Mouse (Mus musculus) urinary bladder, postnatal 25 days (tissue): ENCODE measurements at regions not wholly inside any gene's neighbourhood (a gene's known extent, or its start where the extent isn't known, plus 50 kb on each side); places are given as distances from the start of the nearest gene placed in this dataset.
"Not testable (repeated sequence)": the region's sequence is repeated elsewhere in the genome, so short reads cannot be mapped to it uniquely, and the experiment has no call there.

ENCODE experiments used
- DNase-seq: peaks from one replicate; pipeline ENCODE4 v3.0.0; 2022; ENCODE audit warnings: low spot score

DNA sequence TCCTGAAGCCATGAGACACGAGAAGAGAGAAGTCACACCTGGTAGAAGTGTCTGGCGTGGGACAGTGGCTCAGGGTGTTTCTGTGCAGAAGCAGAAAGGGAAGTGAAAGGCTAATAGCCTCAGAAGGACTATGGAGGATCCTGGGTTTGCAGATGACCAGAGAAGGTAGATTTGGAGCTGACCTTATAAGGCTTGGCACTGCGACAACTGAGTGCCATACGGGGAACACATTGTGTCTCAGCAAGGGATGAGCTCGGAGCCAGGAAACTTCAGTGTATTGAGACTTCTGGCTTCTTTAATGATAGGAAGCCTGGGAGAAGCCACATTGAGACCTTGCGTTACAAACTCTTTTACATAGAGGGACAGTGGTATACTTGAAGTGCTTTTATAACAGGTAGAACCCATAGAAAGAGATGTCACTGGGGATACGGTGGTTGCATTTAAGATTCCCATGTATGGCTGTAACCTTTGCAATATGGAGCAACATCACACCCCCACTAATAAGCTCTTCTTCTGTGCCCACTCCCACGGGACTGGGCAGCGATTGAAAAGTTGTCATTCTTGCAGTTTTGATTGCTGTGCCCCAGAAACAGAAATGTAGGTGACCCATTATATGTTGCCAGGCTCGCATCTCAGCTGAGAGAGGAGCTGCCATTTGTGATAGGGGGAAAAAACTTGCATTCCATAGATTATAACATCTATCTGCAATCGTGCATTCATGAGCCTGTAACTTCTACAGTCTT, 61.8 kb upstream of the Dync1i1 start:
- DNase-seq, result no peak

DNA sequence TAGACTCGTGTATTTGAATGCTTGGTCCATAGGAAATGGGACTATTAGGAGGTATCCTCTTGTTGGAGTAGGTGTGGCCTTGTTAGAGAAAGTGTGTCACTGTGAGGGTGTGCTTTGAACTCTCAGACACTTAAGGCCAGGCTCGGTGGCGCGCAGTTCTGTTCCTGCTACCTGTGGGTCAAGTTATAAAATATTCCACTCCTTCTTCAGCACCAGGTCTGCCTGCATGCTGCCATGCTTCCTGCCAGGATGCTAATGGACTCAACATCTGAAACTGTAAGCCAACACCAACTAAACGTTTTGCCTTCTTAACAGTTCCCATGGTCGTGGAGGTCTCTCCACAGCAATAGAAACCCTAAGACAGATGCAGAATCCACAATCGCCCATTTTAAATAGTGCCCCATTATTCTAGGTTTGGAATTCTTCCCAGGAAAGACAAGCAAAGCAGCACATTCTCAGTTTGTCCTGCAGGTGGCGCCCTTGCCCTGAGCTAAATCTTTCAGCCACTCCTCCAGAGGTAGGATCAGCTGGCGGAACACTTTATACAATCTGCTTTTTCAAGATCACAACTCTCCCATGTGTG, 80.2 kb upstream of the Dync1i1 start:
- peak; percentile 64 for DNase-seq

DNA sequence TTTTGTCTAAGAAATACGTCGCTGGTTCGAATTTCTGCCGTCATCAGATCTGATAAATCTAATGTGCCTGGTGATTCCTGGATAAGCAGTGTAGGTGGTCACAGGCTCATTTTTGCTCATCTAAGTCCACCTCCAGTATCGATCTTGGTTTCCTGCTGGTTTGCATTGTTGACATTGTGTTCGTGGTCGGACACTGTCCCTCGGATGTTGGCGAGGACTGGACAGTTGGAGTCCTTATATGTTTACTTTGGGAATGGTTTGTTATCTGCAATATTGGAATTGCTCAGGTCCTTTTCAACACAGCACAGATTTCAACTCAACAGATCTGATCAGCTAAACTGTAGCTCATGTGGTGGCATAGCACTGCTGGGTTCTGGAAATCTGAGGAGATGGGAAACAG, 91.2 kb upstream of the Dync1i1 start:
- DNase-seq, result no peak

DNA sequence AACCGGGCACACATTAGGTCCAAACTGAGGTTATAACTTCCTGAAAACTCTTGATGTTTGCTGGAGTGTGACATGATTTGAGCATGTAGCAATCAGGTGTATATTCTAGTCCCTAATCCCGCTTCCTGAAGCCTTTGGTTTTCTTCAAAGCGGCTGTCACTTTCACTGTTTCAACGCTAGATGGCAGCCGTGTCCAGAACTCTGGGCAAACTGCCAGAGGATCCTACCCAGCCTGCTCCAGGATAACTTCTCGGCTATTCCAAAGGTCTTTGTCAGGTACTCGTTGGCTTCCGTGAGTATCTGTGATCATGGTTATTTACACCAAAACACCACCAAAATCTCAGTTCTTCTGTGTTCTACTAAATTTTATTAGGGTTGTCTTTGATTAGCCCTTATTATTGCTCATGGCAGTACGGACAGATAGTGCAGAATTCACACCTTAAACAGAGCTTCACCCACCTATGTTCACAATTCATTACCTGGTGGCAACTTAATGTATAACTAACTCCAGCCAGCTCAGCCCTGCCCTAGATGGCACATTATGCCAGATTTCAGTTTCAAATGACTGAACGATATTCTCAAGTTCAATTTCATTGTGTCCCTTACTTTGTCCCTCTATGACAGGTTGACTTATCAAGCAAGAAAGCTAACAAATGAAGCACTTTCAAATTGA, 92.3 kb upstream of the Dync1i1 start:
- peak; percentile 48 for DNase-seq

DNA sequence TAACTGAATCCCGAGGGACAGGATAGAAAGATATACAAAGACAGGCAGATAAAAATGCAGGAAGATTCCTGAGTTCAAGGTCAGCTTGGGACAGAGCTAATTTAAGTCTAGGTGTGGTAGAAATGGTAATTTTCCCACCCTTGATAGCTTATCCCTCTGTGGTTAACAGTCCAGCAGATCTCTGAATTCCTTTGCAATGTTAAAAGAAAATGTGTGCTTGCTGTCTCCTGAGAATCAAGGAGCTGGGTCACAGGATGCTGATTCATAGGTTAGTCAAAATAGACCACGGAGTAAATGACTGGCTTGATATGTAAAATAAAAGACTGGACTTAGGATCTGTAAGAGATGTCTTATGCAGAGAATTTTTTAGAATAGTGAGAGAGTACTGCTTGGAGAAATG, 101.4 kb upstream of the Dync1i1 start:
- DNase-seq, result no peak

DNA sequence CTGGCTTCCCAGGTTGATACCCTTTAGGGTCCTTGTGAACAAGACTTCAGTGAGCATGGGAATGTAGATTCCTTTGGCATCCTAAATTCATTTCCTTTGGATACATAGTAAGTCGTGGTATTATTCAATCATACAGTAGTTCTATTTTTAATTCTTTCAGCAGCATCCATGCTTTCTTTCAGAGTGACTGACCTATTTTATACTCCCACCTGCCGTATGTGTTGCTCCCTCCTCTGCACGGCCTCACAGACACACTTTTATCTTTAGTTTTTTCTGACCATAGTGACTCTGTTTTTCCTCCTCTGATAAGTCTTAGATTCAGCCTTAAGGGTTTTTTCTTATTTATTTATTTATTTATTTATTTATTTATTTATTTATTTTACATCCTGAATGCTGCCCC, 103.9 kb upstream of the Dync1i1 start:
- DNase-seq, result no peak

DNA sequence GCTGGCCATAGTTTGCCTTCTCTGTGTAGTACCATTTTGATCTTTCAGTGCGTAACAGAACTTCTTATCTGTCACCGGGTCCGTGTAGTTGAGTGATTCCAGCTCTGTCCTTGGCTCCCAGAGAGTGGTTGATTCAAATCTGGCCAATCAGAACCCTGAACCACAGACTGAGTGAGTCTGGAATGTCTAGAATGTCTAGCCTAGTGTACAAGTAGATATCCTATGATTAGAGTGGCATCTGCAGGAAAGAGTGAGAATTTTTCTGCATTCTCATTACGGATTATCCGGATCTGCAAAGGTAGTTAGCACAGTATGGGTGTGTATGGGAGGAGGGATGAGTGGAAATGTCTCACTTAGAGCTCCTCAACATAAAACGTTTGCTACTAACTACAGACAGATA, 97.9 kb upstream of the Pdk4 start:
- no peak for DNase-seq

DNA sequence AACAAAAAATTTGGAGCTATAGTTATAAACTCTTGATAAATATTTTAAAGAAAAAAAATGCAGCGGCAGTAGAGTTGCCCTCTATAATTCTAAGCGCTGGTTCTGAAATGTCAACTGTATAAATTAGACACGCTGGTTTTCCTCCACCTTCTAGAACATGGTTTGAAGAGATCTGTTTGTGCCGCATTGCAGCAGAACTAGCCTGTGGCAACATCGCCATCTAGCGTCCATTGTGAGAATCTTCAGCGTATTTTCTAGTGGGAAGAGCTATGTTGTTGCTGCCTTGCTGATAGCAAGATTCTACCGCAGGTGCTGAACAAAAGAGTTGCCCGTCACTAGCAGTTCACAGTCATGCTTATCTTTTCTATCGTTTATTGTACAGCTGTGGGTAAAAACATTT, 93.5 kb upstream of the Pdk4 start:
- DNase-seq, result peak; percentile 66

DNA sequence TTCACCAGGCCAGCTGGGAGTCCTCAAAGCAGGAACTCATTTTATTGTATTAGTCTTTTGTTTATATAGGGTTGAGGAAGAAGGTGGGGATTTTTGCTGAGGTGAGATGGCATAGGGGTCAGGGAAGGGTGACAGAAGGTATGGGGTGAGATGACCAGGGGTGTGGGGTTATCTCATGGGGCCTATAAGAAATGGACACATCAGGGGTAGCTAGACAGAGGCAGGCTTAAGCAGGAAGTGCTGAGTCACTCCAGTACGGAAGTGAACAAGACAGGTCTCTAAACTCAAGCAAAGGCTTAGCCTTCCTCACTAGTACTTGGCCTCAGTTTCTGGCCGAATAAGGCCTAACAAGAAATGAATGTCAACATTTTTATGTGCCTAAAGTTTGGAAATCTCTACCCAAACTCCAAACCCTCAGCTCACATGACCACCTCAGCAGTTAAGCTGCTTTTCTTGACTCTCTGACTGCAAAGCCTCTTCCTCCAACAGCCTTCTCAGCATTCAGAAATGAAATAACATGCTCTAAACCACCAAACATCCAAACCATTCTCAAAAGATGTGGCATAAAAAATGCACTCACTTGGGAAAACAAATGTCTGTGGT, 86.9 kb upstream of the Pdk4 start:
- no peak for DNase-seq

DNA sequence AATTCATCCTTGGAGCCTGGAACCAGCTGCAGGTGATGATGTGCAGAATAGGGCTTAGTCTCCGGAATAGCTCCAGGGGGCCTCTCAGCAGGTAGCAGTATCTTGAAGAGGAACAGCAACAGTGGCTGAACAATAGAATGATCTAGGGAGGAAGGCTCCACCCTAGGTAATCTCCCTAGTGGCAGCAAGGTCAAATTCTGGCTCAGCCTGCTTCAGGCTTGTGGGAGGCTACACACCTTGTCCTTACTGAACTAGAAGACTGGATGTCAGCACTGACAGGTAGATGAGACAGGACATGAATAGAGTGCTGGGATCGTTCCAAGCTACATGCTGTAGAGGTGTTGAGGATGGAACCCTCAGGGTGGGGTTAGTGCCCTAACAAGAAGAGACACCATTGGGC, 80.8 kb upstream of the Pdk4 start:
- DNase-seq, result not testable (repeated sequence)

DNA sequence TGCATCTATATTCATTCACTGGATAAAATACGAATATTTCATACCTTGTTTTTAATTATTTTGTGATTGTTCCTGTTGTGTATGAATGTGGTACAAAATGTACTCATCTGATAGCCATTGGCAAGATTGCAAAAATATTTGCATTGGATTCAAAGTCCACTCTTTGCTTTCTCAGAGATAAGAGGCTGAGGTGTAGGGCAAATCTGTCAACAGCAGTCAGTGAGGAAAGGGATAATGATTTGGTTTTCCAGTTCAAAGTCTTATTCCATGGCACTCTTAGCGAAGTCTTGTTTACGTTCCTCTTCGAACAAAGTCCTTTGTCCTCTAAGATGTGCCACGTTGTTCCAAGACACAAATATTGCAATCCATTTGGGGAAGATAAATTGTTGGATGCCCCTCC, 70.5 kb upstream of the Pdk4 start:
- DNase-seq, result no peak

DNA sequence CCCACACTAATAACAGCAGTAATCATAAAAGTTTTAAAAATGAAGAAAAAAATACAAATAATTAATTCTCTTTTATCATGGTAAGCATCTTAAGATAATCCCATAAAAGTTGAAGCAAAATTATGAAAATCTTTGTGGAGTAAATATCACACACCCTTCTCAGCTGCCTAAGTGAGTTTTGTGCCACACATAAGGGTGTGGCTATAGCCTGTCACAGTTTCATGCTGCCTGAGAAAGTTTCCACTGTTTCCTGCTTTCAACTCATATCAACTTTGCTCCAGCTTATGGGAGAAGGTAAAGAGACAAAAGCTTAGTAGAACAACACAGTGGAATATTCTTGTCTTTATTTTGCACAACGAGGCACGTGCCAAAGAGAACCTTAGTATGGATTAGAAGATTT, 68.9 kb upstream of the Pdk4 start:
- DNase-seq, result no peak

DNA sequence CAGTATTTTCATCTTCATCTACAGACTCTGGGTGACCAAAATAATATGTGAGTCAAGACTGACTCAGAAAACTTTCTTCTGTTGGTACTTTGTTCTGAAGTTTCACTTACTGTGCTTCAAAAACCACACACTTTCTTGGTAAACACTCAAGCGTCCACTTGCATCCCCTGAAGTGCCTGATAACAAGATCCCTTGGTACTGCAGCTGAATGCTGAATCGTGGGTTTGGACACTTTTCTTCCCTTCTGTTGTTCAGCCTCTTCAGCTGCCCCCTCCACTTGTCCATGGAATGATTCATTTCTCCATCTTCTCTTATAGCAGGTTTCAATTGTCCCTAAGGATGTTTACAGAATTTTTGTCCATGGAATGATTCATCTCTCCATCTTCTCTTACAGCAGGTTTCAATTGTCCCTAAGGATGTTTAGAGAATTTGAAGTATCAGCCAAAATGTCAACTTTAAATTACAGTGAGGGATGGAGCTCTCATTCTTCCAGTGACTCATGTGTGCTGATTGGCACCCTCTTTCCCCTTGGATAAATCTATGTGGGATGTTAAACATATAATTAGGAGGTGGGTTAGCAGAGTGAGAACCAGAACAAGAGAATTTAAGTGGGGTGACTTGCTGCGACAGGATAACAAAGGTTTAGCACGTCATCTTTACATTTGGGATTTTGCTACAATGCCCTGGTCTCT, 57.7 kb upstream of the Pdk4 start:
- no peak for DNase-seq

DNA sequence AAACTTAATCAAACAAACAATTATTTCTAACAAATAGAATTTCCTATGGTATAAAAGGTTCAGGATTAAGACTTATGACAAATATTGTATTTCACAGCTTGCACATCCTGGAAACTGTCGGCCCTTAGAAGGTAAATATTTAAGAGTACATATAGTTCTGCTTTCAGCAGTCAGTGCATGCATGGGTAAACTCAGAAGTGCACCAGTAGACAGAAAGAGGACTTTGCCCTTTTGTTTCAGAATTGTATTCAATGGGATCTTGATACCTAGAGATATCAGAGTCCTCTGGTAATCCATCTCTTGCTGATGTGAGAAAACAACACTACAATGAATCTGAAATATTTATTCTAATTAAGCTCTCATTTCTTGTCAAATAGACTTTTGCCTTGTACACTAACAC, 54.0 kb upstream of the Pdk4 start:
- DNase-seq, result no peak
